Mouse (Mus musculus): ENCODE measurements around the gene Trmo. TPM values are rescaled to one million over a fixed set of nuclear protein-coding genes. Genes with fewer than 3 reads are reported as not detected.

Trmo gene
- 8.2 and 9.2 TPM in 2 replicates for total RNA-seq (2014; rRNA removed)
- polyA plus RNA-seq (2015; fragmentation: Nextera tagmentation; extraction: Ambion mirVana) = 3.9 and 5.6 TPM in 2 replicates

DNA sequence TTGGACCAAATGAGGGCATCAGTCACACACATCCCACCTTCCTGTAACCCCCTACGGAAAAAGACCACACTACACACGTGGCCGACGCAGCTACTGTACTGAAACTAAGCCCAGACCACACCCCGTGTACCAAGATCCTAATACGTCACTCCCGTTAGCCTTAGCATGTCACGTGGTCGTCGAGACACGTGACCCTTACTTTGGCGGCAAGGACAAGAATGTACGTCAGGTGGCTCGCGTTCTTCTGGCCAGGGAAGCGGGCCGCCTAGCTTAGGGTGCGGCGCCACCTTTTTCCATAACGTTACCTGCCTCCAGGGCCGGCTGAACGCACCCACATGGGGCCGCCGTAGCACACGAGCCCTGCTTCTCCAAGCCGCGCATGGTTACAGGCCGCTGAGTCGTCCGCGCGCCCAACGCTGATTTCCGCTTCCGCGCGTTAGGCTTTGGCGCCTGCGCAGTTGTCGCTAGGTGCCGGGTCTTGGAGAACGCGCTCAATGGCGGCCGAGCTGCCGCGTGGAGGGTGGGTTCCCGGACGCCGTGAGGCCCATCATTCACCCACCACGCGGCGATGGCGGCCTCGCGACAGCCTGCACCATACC lies at the start of gene Trmo:
Gene Trmo (minus strand): TSS at position 425 of the 599 bp plus-strand sequence.
- peak within 1 kb of the TSS; percentile 81 for H3K9ac ChIP-seq (replicated peaks; ENCODE audit: low read length)
- H3K27me3 ChIP-seq (ENCODE audit: insufficient read depth, low read length) = no peaks in the 10 kb centered on the region
- peak within 1 kb of the TSS; percentile 89 for H3K27ac ChIP-seq
- no peak for TF ChIP-seq CTCF (IDR thresholded peaks at IDR 0.05; ENCODE audit: low read depth)
- H3K4me1 ChIP-seq (ENCODE audit: insufficient read depth, low read length) = peaks cover 4% of the 10 kb centered on the region; the same call in 1 of the 2 replicates
- peak within 1 kb of the TSS; percentile 60 for H3K4me3 ChIP-seq (ENCODE audit: low read length)
- DNase-seq (ENCODE audit: low spot score) (peak; percentile 98), ATAC-seq (peak; percentile 97)
- H3K36me3 ChIP-seq (ENCODE audit: insufficient read depth, low read length) = peaks cover 3% of the 10 kb centered on the region; the same call in 1 of the 2 replicates
- under 1% methylated on average over 56 of the region's 56 CpGs for whole genome bisulfite sequencing
- no peaks in the 10 kb centered on the region for H3K9me3 ChIP-seq (ENCODE audit: low read length)
- peak within 1 kb of the TSS; percentile 60 for H3K4me2 ChIP-seq (ENCODE audit: low read depth, low read length)

DNA sequence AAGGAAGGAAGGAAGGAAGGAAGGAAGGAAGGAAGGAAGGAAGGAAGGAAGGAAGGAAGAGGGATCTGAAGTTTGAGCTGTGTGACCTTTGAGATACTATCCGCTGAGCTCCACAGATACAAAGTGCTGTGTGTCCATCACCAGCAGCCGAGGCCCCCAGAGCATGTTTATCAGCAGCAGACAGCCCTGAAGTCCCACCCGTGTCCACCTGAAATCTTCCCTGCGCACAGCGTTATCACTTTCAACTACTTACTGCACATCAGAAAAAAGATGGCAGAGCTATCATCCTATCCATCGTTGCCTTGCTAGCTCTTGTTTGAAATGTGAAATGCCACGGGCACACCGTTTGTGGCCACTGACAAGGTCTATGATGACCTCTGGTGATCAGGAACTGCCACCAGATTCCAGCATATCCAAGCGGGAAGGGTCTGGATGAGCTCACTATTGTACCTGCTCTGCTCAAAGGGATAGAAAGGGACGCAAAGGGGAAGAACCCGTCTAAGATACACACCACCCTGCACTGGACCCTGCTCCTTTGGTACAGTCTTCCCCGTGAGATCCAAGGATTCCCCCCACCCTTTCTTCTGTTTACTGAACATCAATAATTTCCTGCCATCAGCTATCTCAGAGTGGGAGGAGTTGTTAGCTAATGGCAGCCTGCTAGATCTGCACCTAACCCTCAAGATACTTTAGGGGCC lies 43.3 kb upstream of the Trmo start:
- Histone ChIP-seq H3K27me3 (ENCODE audit: insufficient read depth, low read length) (no peaks in the 10 kb centered on the region), H3K4me1 (ENCODE audit: insufficient read depth, low read length) (no peaks in the 10 kb centered on the region), H3K4me3 (ENCODE audit: low read length) (no peak overlapping the region), H3K9me3 (ENCODE audit: low read length) (no peaks in the 10 kb centered on the region), H3K4me2 (ENCODE audit: low read depth, low read length) (no peak overlapping the region), H3K27ac (no peak overlapping the region), H3K9ac (replicated peaks; ENCODE audit: low read length) (no peak overlapping the region), H3K36me3 (ENCODE audit: insufficient read depth, low read length) (no peaks in the 10 kb centered on the region)
- ATAC-seq = no peak
- no peak for TF ChIP-seq CTCF (IDR thresholded peaks at IDR 0.05; ENCODE audit: low read depth)
- DNase-seq (ENCODE audit: low spot score) = no peak
- 89% methylated on average over 12 of the region's 12 CpGs for WGBS

DNA sequence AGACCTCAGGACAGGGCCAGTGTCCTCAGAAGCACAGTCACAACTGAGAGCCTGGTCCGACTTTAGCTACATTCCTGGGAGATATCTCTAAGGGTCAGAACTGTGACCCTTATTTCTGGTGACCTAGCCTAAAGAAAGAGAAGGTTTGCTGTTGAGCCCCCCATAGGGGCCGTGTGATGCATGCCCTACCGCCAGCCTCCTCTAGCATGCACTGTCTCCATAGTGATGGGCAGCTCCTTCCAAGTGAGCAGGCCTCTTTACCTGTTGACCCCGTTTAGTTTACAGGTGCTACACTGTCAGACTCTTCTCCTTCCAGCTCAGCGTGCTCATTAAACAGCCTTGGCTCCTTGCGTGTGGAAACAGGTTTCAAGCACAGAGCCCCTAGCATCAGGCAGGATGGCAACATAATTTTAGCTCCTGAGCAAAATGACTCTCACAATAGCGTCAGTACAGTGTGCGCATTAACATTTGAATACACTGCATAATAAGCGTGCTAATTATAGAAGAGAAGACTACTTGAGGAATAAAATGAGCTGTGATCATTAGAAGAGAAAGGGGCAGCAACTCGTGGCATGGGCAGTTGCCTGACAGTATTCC lies 39.8 kb upstream of the Trmo start:
- ATAC-seq = no peak
- no peak overlapping the region for H3K4me3 ChIP-seq (ENCODE audit: low read length)
- no peak overlapping the region for H3K27ac ChIP-seq
- peak; percentile 23; the same call in 1 of the 2 replicates for TF ChIP-seq CTCF (IDR thresholded peaks at IDR 0.05; ENCODE audit: low read depth)
- H3K9ac ChIP-seq (replicated peaks; ENCODE audit: low read length) = no peak overlapping the region
- WGBS = 20% methylated on average over 10 of the region's 10 CpGs
- no peaks in the 10 kb centered on the region for H3K36me3 ChIP-seq (ENCODE audit: insufficient read depth, low read length)
- no peak overlapping the region for H3K4me2 ChIP-seq (ENCODE audit: low read depth, low read length)
- DNase-seq (ENCODE audit: low spot score) = peak; percentile 20
- no peaks in the 10 kb centered on the region for H3K27me3 ChIP-seq (ENCODE audit: insufficient read depth, low read length)
- no peaks in the 10 kb centered on the region for H3K9me3 ChIP-seq (ENCODE audit: low read length)
- no peaks in the 10 kb centered on the region for H3K4me1 ChIP-seq (ENCODE audit: insufficient read depth, low read length)

DNA sequence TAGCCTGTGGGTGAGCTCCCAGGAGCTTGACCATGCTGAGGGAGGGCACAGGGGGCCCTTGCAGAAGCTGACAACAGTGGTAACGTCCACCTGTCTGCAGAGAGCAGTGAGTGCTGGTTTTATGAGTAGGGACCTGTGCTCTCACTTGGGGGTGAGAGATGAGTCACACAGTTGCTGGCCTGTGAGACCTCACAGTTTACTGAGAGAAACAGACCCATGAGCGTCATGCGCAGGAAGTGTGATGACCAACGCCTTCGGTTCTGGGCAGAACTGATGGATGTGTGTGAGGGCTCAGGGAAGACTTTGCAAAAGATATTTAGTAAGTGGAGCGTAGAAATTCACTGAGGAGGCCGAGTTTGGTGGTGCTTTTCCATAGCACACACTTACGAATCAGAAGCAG lies 33.4 kb upstream of the Trmo start:
- WGBS = 85% methylated on average over 8 of the region's 8 CpGs
- no peaks in the 10 kb centered on the region for H3K27me3 ChIP-seq (ENCODE audit: insufficient read depth, low read length)
- DNase-seq (ENCODE audit: low spot score) (no peak), ATAC-seq (no peak)
- H3K4me1 ChIP-seq (ENCODE audit: insufficient read depth, low read length) = no peaks in the 10 kb centered on the region
- no peak for TF ChIP-seq CTCF (IDR thresholded peaks at IDR 0.05; ENCODE audit: low read depth)
- H3K27ac ChIP-seq = no peak overlapping the region
- no peak overlapping the region for H3K4me3 ChIP-seq (ENCODE audit: low read length)
- no peak overlapping the region for H3K9ac ChIP-seq (replicated peaks; ENCODE audit: low read length)
- no peaks in the 10 kb centered on the region for H3K36me3 ChIP-seq (ENCODE audit: insufficient read depth, low read length)
- no peaks in the 10 kb centered on the region for H3K9me3 ChIP-seq (ENCODE audit: low read length)
- no peak overlapping the region for H3K4me2 ChIP-seq (ENCODE audit: low read depth, low read length)

DNA sequence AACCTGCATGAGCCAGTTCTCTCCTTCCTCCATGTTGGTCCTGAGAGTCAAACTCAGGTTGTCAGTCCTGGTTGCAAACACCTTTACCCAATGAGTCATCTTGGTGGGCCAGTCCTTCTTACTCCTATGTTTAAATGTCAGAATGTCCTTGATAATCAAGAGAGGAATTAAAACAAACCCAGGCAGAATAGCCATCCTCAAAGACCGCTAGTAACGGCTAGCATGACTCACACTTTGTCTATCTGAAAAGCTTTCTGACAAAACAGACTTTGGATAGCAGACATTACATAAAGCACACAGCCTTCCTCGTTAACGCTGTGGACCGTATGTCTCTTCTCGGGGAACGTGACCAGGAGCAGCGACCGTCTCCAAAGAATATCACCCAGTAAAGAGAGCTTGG lies 29.6 kb upstream of the Trmo start:
- Histone ChIP-seq H3K4me2 (ENCODE audit: low read depth, low read length) (no peak overlapping the region), H3K4me3 (ENCODE audit: low read length) (no peak overlapping the region), H3K9ac (replicated peaks; ENCODE audit: low read length) (no peak overlapping the region), H3K36me3 (ENCODE audit: insufficient read depth, low read length) (no peaks in the 10 kb centered on the region), H3K27me3 (ENCODE audit: insufficient read depth, low read length) (no peaks in the 10 kb centered on the region), H3K27ac (no peak overlapping the region), H3K4me1 (ENCODE audit: insufficient read depth, low read length) (no peaks in the 10 kb centered on the region), H3K9me3 (ENCODE audit: low read length) (no peaks in the 10 kb centered on the region)
- DNase-seq (ENCODE audit: low spot score) (no peak), ATAC-seq (no peak)
- WGBS = 90% methylated on average over 9 of the region's 9 CpGs
- TF ChIP-seq CTCF (IDR thresholded peaks at IDR 0.05; ENCODE audit: low read depth) = no peak

DNA sequence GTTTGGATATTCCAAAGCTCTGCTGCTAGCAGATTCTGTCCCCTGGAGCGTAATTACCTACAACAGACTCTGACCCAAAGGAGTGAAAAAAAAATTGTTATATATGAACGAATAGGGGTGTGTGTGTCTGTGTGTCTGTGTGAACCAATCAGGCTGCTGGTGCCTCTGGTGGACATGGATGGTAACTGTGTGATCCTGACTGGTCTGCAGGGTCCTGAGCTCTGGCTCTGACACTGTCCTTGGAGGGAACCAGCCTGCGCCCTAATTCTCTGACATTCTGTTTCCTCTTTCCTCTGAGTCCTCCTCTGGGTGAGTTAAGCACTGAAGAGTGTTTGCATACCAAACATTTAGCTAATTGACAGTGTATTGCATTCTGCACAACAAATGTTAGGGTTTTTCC lies 28.3 kb upstream of the Trmo start:
- Histone ChIP-seq H3K9ac (replicated peaks; ENCODE audit: low read length) (no peak overlapping the region), H3K4me2 (ENCODE audit: low read depth, low read length) (no peak overlapping the region), H3K27ac (no peak overlapping the region), H3K27me3 (ENCODE audit: insufficient read depth, low read length) (no peaks in the 10 kb centered on the region), H3K4me1 (ENCODE audit: insufficient read depth, low read length) (no peaks in the 10 kb centered on the region), H3K36me3 (ENCODE audit: insufficient read depth, low read length) (no peaks in the 10 kb centered on the region), H3K4me3 (ENCODE audit: low read length) (no peak overlapping the region), H3K9me3 (ENCODE audit: low read length) (no peaks in the 10 kb centered on the region)
- ATAC-seq = peak; percentile 73
- peak; percentile 5 for DNase-seq (ENCODE audit: low spot score)
- 67% methylated on average over 3 of the region's 3 CpGs for WGBS
- TF ChIP-seq CTCF (IDR thresholded peaks at IDR 0.05; ENCODE audit: low read depth) = peak; percentile 59

Measured in hindbrain, postnatal 0 days (tissue).